Mouse (Mus musculus) small intestine, adult 2 months (tissue): ENCODE results near the gene Cyth3.

Source experiments
- CTCF ChIP-seq: fragments of 200-500 bp; IDR thresholded peaks from 2 replicates; pipeline ENCODE4 v1.5.1; 2012; ENCODE audit warnings: low read depth, mild to moderate bottlenecking, control low read depth, inconsistent platforms, low read length, moderate library complexity, mixed read lengths; ENCODE audit not compliant: insufficient replicate concordance, insufficient read length; ENCODE audit errors: extremely low read depth
- POLR2A ChIP-seq: fragments of 200-500 bp; IDR thresholded peaks from 2 replicates; pipeline ENCODE4 v1.6.1; 2012; ENCODE audit warnings: low read depth, mild to moderate bottlenecking, control low read depth, inconsistent platforms, low read length, moderate library complexity

DNA sequence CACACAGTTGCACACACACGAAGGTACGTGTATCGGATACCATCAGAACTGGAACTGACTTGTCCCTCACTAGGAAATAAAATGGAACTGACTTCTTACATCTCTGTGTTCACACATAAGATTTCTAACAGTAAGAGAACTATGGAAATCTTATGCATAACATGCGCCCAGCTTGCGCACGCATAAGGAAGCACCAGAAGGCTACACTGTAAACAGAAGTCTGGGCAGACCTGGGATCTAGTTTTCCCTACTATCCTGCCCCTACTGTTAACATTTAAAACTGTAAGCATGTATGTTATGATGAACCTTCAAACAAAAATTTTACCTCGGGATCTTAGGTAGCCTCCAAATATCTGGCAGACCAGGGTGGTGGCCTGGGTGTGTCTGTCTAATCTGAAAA, 99.7 kb downstream of the Cyth3 start:
- TF ChIP-seq CTCF (no peak), POLR2A (no peak)
